Mouse (Mus musculus) v-Abl transformed pro-B cells (cell line): Measurements from ENCODE around the gene Ptgis.

Experiments
- in situ Hi-C, 2 experiments: fragments of 400-800 bp; cut with MboI; formaldehyde crosslinking; loops; one replicate each; pipeline ENCODE4 v1.15.1; 2025; ENCODE audit not compliant: unreplicated experiment in 2 of 2

Ptgis gene

DNA sequence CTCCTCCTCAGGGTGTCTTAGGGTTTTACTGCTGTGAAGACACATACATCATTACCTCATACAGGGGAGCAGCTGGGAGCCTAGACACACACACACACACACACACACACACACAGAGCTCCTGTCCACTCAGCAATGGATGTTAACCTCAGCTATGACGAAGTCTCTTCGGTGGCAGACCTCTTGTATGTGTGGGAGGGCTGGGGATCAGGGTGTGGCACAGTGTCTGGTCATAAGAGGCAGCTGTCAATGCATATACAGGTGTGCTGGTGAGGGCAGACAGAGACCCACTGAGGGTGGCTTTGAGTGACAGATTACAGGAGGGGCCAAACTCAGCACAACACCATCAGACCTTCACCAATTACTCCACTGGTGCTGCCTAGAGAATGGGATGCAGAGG, 24.6 kb upstream of the Ptgis start:
- in situ Hi-C loops: no loop called here

DNA sequence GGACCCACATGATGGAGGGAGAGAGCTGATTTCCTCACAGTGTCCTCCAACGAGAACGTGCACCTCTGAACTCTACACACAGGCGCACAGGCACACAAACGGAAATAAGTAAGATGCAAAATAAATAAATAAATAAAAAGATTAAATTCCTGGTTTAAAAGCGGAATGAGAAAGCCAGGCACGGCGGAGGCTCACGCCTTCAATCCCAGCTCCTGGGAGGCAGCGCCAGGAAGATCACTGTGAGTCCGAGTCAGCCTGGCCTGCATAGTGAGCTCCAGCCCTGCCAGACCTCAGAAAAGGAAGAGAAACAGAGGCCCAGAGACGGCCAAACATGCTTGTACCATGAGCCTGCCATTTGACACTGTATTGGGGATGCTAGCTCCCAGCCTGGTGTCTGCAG, 23.5 kb upstream of the Ptgis start:
- in situ Hi-C loops: no loop called here

DNA sequence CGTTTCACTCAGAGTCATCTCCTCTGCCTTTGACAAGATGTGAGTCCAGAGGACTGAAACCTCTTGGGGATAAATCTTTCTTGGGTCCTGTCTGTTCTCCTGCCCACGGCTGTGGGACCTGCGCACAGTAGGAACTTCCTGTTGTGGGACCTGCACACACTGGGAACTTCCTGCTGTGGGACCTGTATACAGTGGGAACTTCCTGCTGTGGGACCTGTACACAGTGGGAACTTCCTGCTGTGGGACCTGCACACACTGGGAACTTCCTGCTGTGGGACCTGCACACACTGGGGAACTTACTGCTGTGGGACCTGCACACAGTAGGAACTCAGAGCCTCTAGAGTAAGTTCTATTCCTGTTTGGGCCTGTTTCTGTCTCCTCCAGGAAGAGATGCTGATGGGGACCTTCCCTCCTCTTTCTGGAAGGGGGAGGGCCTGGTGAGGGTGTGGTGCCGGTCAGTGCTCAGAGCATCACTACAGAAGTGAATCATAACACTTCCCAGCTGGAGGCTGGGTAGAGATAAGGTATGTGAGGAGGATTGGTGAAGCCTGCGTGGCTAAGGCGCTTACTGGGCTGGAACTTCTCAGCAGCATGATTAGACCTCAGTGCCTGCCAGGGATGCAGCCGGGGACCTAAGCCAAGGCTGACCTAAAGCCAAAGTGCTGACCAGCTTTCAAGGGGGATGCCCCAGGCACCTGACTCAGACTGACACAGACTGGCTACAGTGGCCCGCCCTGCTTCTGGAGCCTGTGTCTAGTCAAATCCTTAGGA, 22.8 kb upstream of the Ptgis start:
- in situ Hi-C loops: no loop called here

DNA sequence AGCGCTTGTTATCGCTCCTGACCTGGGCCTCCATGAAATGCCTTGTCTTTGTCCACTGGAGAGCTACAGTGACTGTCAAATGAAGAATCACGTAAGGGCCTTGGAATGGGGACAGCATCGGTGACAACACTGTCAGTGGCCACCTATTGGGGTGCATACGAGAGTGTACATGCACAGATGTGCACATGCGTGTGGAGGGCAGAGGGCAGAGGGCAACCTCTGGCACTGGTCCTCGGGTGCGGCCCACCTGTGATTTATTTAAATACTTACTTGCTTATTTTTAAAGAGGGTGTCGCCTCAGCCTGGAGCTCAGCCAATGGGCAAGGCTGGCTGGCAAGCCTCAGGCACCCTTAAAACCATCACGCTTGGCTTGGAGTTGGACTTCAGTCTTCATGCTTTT, 22.0 kb upstream of the Ptgis start:
- in situ Hi-C loops: no loop called here

DNA sequence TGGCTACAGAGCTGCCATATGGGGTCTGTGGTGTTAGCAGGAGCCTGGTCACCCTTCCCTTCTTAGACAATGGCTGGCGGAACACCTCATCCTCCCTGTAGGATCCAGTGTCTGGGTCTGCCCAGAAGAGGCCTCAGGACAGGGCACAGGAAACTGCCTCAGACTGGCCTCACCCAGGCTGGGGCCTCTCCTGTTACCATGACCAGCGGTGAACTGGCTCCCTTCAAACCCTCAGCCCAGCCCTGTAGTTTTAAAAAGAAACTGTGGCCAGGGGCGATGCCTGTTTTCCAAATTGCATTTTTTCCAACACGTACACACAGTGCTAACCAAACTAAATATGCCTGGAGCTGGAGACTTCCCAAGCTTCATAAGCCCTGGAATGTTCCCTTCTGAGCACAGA, 20.7 kb upstream of the Ptgis start:
- in situ Hi-C loops: no loop called here

DNA sequence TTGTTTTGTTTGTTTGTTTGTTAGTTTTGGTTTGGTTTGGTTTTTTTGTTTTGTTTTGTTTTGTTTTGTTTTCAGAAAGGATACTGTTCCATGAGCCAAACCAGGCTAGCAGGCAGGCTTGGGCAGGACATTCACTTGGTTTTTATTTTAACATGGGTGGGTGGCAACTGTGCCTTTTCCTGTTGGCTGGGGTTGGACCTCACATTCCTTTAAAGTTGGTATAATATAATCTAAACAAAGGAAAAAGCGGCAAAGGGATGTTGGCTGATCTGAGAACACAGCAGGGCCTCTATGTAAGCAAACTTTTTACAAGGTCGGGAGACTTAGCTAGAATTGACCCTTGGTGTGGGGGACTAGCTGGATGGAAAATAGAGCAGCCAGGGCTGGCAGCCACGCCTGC, 17.4 kb upstream of the Ptgis start:
- in situ Hi-C loops: no loop called here

DNA sequence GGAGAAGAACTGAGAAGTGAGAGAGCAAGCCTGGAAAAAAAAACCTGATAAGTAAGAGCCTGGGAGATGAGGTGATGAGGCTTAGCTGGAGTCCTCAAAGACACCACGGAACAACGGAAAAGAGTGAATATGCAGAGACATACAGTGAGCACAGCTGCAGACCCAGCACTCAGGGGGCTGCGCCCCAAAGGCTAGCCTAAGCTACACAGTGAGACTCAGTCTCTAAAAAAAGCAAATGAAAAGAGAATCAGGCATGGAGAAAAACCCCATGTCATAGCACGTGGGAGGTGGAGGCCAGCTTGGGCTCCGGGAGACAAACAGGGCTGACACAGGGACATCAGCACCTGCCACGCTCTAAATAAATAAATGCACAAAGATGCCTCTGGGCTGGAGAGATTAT, 14.4 kb upstream of the Ptgis start:
- in situ Hi-C loops: no loop called here

DNA sequence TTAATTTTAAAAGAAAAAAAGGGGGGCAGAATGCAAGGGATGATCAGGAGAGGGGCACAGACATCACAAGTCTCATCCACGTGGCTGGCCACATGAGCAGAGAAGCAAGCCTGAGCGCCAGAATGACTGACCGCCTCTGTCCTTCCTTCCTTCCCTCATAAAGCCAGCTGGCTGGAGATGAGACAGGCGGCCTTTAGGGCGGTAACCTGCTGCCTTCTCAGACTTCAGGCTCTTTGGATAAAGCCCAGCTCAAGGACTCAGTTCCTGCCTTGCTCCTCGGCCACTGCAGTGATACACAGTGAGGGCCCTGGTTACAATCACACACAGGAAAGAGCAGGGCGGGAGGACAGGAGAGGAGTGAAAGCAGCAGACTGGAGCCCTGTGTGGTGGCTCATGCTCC, 13.8 kb upstream of the Ptgis start:
- in situ Hi-C loops: no loop called here

DNA sequence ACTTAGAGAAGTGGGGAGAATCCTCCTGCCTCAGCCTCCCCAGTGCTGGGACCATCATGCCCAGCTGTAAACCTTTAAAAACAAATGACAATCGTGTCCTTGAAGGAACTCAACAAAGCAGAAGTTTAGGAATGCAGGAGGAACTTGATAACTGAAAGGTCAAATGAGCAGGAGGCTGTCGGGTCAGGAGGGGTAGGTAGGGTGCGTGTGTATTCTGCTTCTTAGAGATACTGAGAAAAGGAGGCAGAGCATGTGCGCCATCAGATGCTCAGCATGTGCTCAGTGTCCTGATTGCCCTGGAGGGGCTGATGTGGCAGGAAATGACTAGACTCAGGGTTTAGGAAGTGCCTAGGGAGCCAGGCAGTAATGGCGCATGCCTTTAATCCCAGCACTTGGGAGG, 13.1 kb upstream of the Ptgis start:
- in situ Hi-C loops: no loop called here

DNA sequence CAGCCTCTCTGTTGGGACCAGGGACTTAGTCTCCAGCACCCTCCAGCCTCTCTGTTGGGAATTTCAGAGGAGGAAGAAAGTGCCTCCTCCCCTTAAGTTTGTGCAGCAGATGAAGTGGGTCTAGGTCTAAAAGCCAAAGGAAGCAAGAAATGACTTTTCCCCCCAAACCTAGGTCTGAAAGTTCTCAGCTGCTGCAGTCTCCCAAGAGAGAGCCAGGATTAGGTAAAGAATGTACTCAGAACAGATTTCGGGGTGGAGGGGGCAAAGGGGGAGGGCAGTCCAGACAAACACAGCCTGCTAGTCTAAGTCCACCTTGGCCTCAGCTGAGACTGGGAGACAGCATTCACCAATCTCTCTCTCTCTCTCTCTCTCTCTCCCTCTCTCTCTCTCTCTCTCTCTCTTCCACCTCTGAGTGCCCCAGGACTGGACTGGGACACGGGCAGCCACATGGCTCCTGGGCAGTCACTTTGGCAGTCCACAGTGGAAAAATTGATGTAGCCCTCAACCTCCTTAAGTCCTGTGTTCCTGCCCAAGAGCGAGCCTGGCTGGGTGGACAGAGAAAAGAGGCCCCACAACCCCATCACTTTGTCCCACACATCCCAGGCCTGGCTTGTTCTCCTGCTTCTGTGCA, 11.8 kb upstream of the Ptgis start:
- in situ Hi-C loops: no loop called here

DNA sequence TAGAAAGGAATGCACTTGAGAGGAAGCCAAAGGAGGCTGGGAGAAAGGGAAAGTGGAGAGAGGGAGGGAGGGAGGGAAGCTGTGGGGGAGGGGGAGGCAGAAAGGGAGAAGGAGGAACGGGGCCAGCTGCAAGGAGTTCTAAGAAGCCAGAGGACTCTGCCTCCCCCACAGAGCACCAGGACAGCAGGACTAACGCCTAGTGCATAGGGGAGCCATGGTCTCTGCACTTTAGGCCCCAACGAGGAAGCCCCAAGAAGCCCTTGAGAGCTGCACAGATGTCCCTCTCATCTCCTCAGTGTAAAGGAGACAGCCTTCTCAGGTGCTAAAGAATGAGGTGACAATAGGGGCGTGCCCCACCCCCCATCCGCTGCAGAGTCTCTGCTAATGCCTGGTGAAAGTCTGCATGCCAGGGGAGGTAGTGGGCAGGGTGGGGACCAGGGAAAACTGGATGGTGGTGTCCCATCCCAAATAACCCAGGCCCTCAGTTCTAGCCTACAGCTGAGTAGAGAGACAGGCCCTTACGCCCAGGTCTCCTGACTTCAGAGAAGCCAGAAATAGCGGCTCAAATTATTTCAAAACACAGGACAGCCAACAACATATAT, 10.4 kb upstream of the Ptgis start:
- in situ Hi-C loops: no loop called here

DNA sequence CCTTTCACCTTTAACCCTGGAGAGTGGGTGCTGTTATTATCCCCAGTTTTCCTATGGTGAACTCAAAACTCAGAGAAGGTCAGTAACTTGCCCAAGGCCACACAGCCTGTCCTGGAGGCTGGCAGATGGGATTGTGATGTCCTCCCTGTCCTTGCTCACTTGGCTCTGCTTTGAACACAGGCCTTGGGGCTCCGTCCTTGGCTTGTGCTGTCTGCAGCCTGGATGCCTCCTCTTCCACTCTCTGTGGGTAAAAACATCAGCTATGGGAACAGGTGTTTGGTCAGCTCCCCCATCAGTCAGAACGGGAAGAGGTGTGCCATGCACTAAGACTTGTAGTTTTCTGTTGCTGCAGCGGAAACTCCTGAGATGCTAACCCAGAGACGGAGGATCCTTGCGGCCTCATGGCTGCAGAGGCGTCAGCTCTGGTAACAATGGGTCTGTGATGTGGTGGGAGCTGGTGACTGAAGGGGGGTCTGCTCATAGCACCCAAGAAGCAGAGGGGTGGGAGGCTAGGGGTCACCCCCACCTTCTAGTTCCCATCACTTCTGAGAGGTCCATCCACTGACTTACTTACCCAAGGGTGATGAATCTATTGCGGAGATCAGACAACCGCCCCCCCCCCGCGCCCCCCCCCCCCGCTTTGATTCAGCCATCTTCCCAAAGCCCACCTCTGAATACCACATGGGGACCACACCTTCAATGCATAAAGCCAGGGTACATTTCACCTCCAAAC, 9.8 kb upstream of the Ptgis start:
- in situ Hi-C loops: no loop called here

DNA sequence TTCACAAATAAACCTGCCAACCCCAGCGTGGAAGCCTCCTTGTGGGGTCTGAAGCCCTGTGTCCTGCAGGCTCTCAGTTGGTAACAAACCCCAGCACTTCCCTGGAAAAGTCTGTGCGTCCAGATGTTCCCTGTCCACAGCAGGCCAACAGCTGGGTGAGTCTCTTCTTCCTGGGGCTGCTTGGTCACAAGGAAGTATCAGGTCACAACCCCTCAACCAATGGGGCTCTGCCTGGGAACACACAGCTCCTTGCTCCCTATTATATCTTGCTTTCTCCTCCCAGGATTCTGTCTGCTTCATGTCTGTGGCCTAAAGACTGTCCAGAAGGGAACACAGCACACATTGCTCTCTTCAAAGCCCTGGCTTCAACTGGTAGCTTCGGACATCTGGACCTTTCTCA, 9.2 kb upstream of the Ptgis start:
- in situ Hi-C loops: no loop called here

DNA sequence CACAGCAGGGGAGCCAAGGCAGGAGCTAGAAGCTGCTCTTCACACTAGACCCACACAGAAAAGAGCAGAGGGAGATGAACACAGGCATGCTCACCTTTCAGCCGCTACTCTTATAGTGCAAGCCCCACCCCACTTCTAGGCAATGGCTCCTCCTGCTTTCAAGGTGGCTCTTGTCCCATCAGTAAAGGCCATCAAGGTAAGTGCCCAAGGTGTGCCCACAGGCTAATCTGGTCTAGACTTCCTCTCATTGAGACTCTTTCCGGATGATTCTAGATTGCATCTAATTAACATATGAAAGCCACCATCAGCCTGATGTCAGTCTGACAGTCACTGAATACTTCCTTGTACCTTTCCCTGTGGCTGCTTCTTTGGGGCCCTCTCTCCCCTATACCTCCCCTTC, 7.4 kb upstream of the Ptgis start:
- in situ Hi-C loops: no loop called here

DNA sequence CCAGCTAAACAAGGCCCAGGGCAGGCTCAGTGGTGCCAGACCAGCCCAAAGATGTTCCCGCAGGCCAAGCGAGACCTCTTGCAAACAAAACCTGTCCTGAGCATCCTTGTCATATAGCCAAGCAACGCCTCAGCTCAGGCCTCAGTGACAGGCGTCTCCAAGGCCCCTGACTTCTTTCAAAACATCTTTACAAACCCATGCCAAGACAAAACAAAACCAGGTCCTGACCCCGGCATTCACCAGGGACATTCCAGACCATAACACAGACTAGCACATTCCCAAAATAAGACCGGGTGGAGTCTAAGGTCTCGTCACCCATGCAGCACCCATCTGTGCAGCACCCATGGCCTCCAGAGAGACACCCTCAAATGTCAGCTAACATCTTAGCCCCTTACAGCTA, 6.3 kb upstream of the Ptgis start:
- in situ Hi-C loops: no loop called here

DNA sequence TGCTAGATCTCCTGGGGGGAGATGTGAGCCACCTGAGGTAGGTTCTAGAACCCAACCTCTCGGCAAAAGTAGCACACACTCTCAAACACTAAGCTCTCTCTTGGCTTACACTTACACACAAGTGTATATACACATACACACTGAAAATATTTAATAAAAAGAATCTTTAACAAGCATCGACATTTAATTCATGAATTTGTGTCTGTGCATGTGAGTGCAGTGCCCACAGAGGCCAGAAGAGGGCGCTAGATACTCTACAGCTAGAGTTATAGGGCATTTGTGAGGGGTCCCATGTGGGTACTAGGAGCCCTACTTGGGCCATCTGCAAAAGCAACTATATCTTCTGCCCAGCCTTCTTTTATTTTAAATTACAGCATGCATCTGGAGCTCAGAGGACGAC, 4.5 kb upstream of the Ptgis start:
- in situ Hi-C loops: no loop called here

DNA sequence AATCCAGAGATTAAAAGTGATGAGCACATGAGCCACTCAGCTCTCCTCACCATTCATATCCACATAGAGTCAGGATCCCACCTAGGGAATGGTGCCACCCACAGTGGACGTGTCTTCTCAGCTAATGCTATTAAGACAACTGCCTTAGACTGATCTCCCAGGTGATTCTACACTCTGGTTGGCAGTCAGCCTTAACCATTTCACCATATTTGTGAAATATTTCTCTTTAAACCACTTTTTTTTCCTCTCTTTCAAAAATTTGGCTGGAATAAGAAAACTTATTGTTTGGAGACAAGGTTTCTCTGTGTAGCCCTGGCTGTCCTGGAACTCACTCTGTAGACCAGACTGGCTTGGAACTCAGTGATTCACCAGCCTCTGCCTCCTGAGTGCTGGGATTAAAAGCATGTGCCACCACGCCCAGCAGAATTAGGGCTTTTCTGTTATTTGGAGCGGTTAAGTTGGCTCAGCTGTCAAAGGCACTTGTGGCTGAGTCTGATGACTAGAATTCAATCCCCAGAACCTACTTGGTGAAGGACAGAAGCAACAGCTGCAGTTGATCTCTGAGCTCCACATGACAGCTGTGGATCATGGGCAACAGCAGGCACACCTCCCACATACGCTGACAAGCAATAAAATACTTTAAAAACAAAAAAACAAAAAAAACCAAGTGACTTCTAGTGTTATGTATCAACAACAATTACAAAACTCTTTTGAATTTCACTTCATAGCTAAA, 3.6 kb upstream of the Ptgis start:
- in situ Hi-C loops: no loop called here

DNA sequence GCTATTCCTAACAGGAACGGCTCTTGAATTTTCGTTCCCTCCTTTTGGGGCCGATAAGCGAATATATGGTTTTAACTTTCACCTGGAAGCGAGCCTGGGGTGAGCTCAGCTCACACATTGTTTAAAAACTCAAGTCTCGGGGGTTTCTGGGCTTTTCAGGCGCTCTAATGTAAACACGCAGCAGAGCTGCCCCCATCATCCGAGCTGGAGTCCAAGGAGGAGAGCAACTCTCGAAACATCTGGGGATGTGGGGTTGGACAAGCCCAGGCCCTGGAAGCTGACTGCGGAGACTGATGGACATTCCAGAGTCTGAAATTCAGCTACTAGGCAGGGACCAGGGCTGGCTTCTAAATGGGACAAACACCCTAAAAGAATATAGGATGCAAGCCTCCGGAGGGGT, 1.1 kb downstream of the Ptgis start:
- in situ Hi-C loops: no loop called here

DNA sequence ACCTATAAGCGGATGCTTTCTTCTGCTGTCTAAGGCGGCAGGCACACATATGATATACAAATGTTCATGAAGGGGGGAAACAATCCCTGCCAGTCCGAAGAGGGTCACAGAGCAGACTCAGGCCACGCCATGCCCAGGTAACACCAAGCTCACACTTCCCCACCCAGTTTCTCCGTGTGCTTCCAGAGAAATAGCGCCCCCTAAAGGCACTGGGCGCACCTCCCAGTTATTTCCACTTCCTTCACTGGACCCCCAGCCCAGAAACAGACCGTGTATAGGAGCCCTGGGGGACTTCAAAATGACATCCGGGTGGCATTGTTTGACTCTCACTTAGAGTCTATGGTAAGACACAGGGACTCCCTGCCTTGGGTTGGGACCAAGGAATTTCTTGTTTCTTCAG, 3.2 kb downstream of the Ptgis start:
- in situ Hi-C loops: no loop called here

DNA sequence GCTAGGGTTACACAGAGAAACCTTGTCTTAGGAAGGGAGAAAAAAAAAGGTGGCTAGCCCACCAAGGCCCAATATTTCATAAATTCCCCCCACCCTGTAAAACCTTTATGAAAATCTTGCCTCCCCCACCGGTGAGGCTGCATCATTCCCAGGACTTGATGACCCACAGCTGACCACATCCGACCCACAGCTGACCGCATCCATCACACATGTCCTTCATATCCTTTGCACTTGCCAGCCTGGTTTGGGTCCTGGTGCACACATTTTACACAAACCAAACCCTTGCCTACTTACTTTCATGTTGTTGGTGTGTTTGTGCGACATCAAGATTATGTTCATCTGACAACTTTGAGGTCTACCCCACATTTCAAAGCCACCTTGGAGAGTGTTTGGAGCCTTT, 4.2 kb downstream of the Ptgis start:
- in situ Hi-C loops: no loop called here
